In genomic region chr4:148941321-148941720, GRCm38 (mm10) we compare ENCODE assay signal across 8 mouse cellular contexts.
DNase-seq lines count a peak whose midpoint lies in the region; ATAC-seq and TF ChIP-seq lines count a peak whose summit lies in the region.

No protein-coding gene starts in this region.

- no peak for TF ChIP-seq CTCF in layer of hippocampus, adult 2 months (conservative IDR thresholded peaks at IDR 0.05)

- intact Hi-C loops in heart, postnatal 14 days (cut with DNase I): no loop called here

- peak overlapping the region; percentile 29; the same call in 1 of the 2 replicates for H3K9ac ChIP-seq in heart, embryonic 11.5 days (ENCODE audit: low read depth, low read length)
- H3K9ac ChIP-seq in hindbrain, embryonic 15.5 days: 0 out of 2 replicates have a peak overlapping the region, but pooled peaks have one; percentile 0
- H3K9ac ChIP-seq in midbrain, embryonic 11.5 days (ENCODE audit: low read length): 0 out of 2 replicates have a peak overlapping the region, but pooled peaks have one; percentile 25

- no peak for DNase-seq in heart, postnatal 14 days
- peak; percentile 63 for DNase-seq in MN1 (ENCODE audit: low spot score)
- DNase-seq in midbrain, embryonic 11.5 days (ENCODE audit: low spot score, missing footprints): peak; percentile 91
- no peak for DNase-seq in layer of hippocampus, adult 2 months (ENCODE audit: low spot score in 2 of 2)
- no peak for DNase-seq in right cerebral cortex, postnatal 4 days
- DNase-seq in right cerebral cortex, adult 2 months (ENCODE audit: low spot score in 2 of 2): no peak

- ATAC-seq in heart, embryonic 11.5 days (replicated peaks; ENCODE audit: insufficient number of reproducible peaks, low FRiP score, low TSS enrichment): no peak
- ATAC-seq in hindbrain, embryonic 15.5 days (ENCODE audit: low FRiP score, low read depth): no peak
- ATAC-seq in midbrain, embryonic 11.5 days (ENCODE audit: low FRiP score): peak; percentile 15

- 64% methylated on average over 11 of the region's 11 CpGs for WGBS in heart, embryonic 11.5 days (ENCODE audit: insufficient replicate concordance)
- 32% methylated on average over 11 of the region's 11 CpGs for WGBS in hindbrain, embryonic 15.5 days
- WGBS in midbrain, embryonic 11.5 days: 54% methylated on average over 11 of the region's 11 CpGs

- no peak overlapping the region for H3K4me3 ChIP-seq in heart, embryonic 11.5 days (ENCODE audit: low read depth, low read length)
- no peak overlapping the region for H3K4me3 ChIP-seq in hindbrain, embryonic 15.5 days
- no peak overlapping the region for H3K4me3 ChIP-seq in midbrain, embryonic 11.5 days (ENCODE audit: low read depth, low read length)
- no peak overlapping the region for H3K4me3 ChIP-seq in layer of hippocampus, adult 2 months

- H3K4me2 ChIP-seq in heart, embryonic 11.5 days: peak overlapping the region; percentile 42
- H3K4me2 ChIP-seq in hindbrain, embryonic 15.5 days: peak overlapping the region; percentile 42; the same call in 1 of the 2 replicates
- H3K4me2 ChIP-seq in midbrain, embryonic 11.5 days: peak overlapping the region; percentile 38

- peaks cover 10% of the 10 kb centered on the region for H3K36me3 ChIP-seq in heart, embryonic 11.5 days (ENCODE audit: control insufficient read depth, insufficient read depth, low read length)
- no peaks in the 10 kb centered on the region for H3K36me3 ChIP-seq in hindbrain, embryonic 15.5 days
- no peaks in the 10 kb centered on the region for H3K36me3 ChIP-seq in midbrain, embryonic 11.5 days (ENCODE audit: control insufficient read depth, insufficient read depth, low read length)

- peaks cover 16% of the 10 kb centered on the region for H3K4me1 ChIP-seq in heart, embryonic 11.5 days (ENCODE audit: control insufficient read depth, insufficient read depth, low read length)
- H3K4me1 ChIP-seq in hindbrain, embryonic 15.5 days (replicated peaks): peaks cover 19% of the 10 kb centered on the region
- H3K4me1 ChIP-seq in midbrain, embryonic 11.5 days (ENCODE audit: control insufficient read depth, insufficient read depth, low read length): peaks cover 18% of the 10 kb centered on the region

- peaks cover 4% of the 10 kb centered on the region; the same call in 1 of the 2 replicates for H3K27me3 ChIP-seq in heart, embryonic 11.5 days (ENCODE audit: control insufficient read depth, insufficient read depth, low read length)
- peaks cover 26% of the 10 kb centered on the region; the same call in 1 of the 2 replicates for H3K27me3 ChIP-seq in hindbrain, embryonic 15.5 days
- H3K27me3 ChIP-seq in midbrain, embryonic 11.5 days (ENCODE audit: control insufficient read depth, insufficient read depth, low read length): peaks cover 49% of the 10 kb centered on the region

- H3K9me3 ChIP-seq in heart, embryonic 11.5 days (replicated peaks; ENCODE audit: control insufficient read depth, low read length): no peaks in the 10 kb centered on the region
- H3K9me3 ChIP-seq in hindbrain, embryonic 15.5 days: no peaks in the 10 kb centered on the region
- no peaks in the 10 kb centered on the region for H3K9me3 ChIP-seq in midbrain, embryonic 11.5 days (ENCODE audit: control insufficient read depth, low read length)

- 0 out of 2 replicates have a peak overlapping the region, but pooled peaks have one; percentile 10 for H3K27ac ChIP-seq in heart, embryonic 11.5 days (ENCODE audit: low read depth, low read length)
- peak overlapping the region; percentile 23; the same call in 1 of the 2 replicates for H3K27ac ChIP-seq in hindbrain, embryonic 15.5 days (replicated peaks)
- peak overlapping the region; percentile 54; the same call in 1 of the 2 replicates for H3K27ac ChIP-seq in midbrain, embryonic 11.5 days (ENCODE audit: low read depth, low read length)
- H3K27ac ChIP-seq in layer of hippocampus, adult 2 months: no peak overlapping the region

Comparison
In these comparisons a context has a peak if more than half of its experiments do, and no peak if none do; other contexts are left out.
1. DNase-seq: peak in MN1 (single experiment) and midbrain, embryonic 11.5 days (single experiment); none in heart, postnatal 14 days (0 of 2), layer of hippocampus, adult 2 months (0 of 2), right cerebral cortex, postnatal 4 days (single experiment) and right cerebral cortex, adult 2 months (0 of 2).
2. Peak in every context shown above with its lines, with median percentiles within 50 percentile points of each other: H3K4me2 ChIP-seq and H3K9ac ChIP-seq.